Mouse (Mus musculus): ENCODE results near the gene Itga11.

GRCm38 (mm10) chr9:62638045-62638444, 39.6 kb upstream of the Itga11 start:
- TF ChIP-seq CTCF (conservative IDR thresholded peaks at IDR 0.05; ENCODE audit: low read length) (no peak), NANOG (IDR thresholded peaks at IDR 0.05; ENCODE audit: borderline replicate concordance, low read length) (no peak), POU5F1 (IDR thresholded peaks at IDR 0.05; ENCODE audit: borderline replicate concordance, low read length) (no peak)

All from E14TG2a.4 (cell line).